Mouse (Mus musculus): Measurements from ENCODE around the gene Egf. TPM values are rescaled to one million over a fixed set of nuclear protein-coding genes. Genes with fewer than 3 reads are reported as not detected.

Egf gene
- polyA plus RNA-seq, 1 experiment from 2014 or later, result 0.54 TPM

DNA sequence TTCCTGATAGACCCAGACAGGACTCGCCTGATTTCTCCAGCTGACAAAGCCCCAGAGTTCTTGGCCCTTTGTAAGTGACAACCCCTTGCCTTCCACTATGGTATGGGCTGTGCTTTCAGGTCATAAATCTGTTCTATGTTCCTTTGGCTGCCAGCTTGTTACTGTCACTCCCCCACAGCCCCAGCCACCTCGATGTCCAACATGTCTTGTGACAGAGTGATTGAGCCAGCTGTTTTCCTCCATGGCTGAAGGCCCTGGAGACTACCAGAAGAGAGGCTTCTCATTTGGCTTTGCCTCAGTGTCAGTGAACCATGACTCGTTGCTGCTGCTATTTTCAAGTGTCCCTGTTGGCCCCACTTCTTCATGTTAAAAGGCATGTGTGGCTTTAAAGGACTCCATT is 109.7 kb downstream of the Egf start:
- Histone ChIP-seq H3K36me3 (ENCODE audit: insufficient read depth, low read length) (no peaks in the 10 kb centered on the region), H3K4me2 (replicated peaks; ENCODE audit: low read depth, low read length) (no peak overlapping the region), H3K9ac (replicated peaks; ENCODE audit: low read depth) (no peak overlapping the region), H3K4me1 (ENCODE audit: insufficient read depth, low read depth, low read length) (no peaks in the 10 kb centered on the region), H3K9me3 (ENCODE audit: low read length) (no peaks in the 10 kb centered on the region), H3K27ac (ENCODE audit: low read length) (peak overlapping the region; percentile 57; the same call in 1 of the 2 replicates), H3K27me3 (replicated peaks; ENCODE audit: insufficient read depth, low read length) (no peaks in the 10 kb centered on the region), H3K4me3 (ENCODE audit: low read depth, low read length) (no peak overlapping the region)
- 36% methylated on average over 3 of the region's 3 CpGs for WGBS
- DNase-seq (ENCODE audit: low spot score), result peak; percentile 88
- ATAC-seq, result peak; percentile 85
- peak; percentile 60 for TF ChIP-seq EP300 (IDR thresholded peaks at IDR 0.05)
- no peak for TF ChIP-seq CTCF (IDR thresholded peaks at IDR 0.05)

- H3K4me3 ChIP-seq (ENCODE audit: low read depth, low read length), result no peak overlapping the region
Observed at GRCm38 (mm10) chr3:129641621-129642020, 113.5 kb downstream of the Egf start.

GRCm38 (mm10) chr3:129640211-129641000 is 114.7 kb downstream of the Egf start:
- WGBS, result 76% methylated on average over 10 of the region's 10 CpGs
- Histone ChIP-seq H3K4me2 (replicated peaks; ENCODE audit: low read depth, low read length) (no peak overlapping the region), H3K9ac (replicated peaks; ENCODE audit: low read depth) (no peak overlapping the region), H3K9me3 (ENCODE audit: low read length) (no peaks in the 10 kb centered on the region), H3K27ac (ENCODE audit: low read length) (no peak overlapping the region), H3K4me3 (ENCODE audit: low read depth, low read length) (no peak overlapping the region), H3K4me1 (ENCODE audit: insufficient read depth, low read depth, low read length) (no peaks in the 10 kb centered on the region), H3K27me3 (replicated peaks; ENCODE audit: insufficient read depth, low read length) (no peaks in the 10 kb centered on the region), H3K36me3 (ENCODE audit: insufficient read depth, low read length) (no peaks in the 10 kb centered on the region)
- TF ChIP-seq EP300 (IDR thresholded peaks at IDR 0.05) (no peak), CTCF (IDR thresholded peaks at IDR 0.05) (no peak)
- DNase-seq (ENCODE audit: low spot score) (no peak), ATAC-seq (no peak)

More at GRCm38 (mm10) chr3:129641621-129642020, 113.5 kb downstream of the Egf start:
- H3K9me3 ChIP-seq (ENCODE audit: low read length), result no peaks in the 10 kb centered on the region
- no peak for DNase-seq (ENCODE audit: low spot score)
- no peak overlapping the region for H3K4me2 ChIP-seq (replicated peaks; ENCODE audit: low read depth, low read length)
- no peaks in the 10 kb centered on the region for H3K27me3 ChIP-seq (replicated peaks; ENCODE audit: insufficient read depth, low read length)
- H3K27ac ChIP-seq (ENCODE audit: low read length), result no peak overlapping the region
- no peak overlapping the region for H3K9ac ChIP-seq (replicated peaks; ENCODE audit: low read depth)
- no peaks in the 10 kb centered on the region for H3K4me1 ChIP-seq (ENCODE audit: insufficient read depth, low read depth, low read length)
- TF ChIP-seq EP300 (IDR thresholded peaks at IDR 0.05) (no peak), CTCF (IDR thresholded peaks at IDR 0.05) (no peak)
- no peak for ATAC-seq
- no peaks in the 10 kb centered on the region for H3K36me3 ChIP-seq (ENCODE audit: insufficient read depth, low read length)
- 90% methylated on average over 7 of the region's 7 CpGs for WGBS

DNA sequence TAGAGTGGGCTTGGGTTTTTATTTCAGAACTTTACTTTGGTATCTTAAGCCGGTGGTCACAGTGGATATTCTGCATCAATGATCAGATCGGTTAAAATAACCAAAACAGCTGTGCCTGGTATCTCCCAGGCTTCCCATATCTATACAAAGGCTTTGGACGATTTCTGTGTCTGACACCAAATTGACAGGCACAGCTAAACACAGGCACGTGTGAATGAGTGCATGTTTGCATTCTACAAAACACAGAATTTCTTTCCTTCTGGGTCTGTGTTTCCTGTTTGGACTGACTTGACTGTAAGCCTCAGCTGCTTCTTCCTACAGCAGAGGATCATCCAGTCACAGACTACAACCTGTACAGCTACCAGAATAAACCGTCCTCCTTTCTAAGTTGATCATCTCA is 115.4 kb downstream of the Egf start:
- Histone ChIP-seq H3K9ac (replicated peaks; ENCODE audit: low read depth) (no peak overlapping the region), H3K4me2 (replicated peaks; ENCODE audit: low read depth, low read length) (no peak overlapping the region), H3K9me3 (ENCODE audit: low read length) (no peaks in the 10 kb centered on the region), H3K27me3 (replicated peaks; ENCODE audit: insufficient read depth, low read length) (no peaks in the 10 kb centered on the region), H3K4me1 (ENCODE audit: insufficient read depth, low read depth, low read length) (no peaks in the 10 kb centered on the region), H3K4me3 (ENCODE audit: low read depth, low read length) (no peak overlapping the region), H3K36me3 (ENCODE audit: insufficient read depth, low read length) (no peaks in the 10 kb centered on the region), H3K27ac (ENCODE audit: low read length) (no peak overlapping the region)
- 37% methylated on average over 5 of the region's 5 CpGs for WGBS
- DNase-seq (ENCODE audit: low spot score), result no peak
- ATAC-seq, result no peak
- TF ChIP-seq CTCF (IDR thresholded peaks at IDR 0.05) (no peak), EP300 (IDR thresholded peaks at IDR 0.05) (no peak)

- DNase-seq (ENCODE audit: low spot score) (peak; percentile 61), ATAC-seq (peak; percentile 67)
- H3K4me3 ChIP-seq (ENCODE audit: low read depth, low read length), result no peak overlapping the region
- H3K27me3 ChIP-seq (replicated peaks; ENCODE audit: insufficient read depth, low read length), result no peaks in the 10 kb centered on the region
- H3K36me3 ChIP-seq (ENCODE audit: insufficient read depth, low read length), result no peaks in the 10 kb centered on the region
- 73% methylated on average over 6 of the region's 6 CpGs for WGBS
- no peaks in the 10 kb centered on the region for H3K4me1 ChIP-seq (ENCODE audit: insufficient read depth, low read depth, low read length)
- TF ChIP-seq EP300 (IDR thresholded peaks at IDR 0.05) (no peak), CTCF (IDR thresholded peaks at IDR 0.05) (no peak)
- H3K4me2 ChIP-seq (replicated peaks; ENCODE audit: low read depth, low read length), result no peak overlapping the region
- no peaks in the 10 kb centered on the region for H3K9me3 ChIP-seq (ENCODE audit: low read length)
- H3K9ac ChIP-seq (replicated peaks; ENCODE audit: low read depth), result no peak overlapping the region
- no peak overlapping the region for H3K27ac ChIP-seq (ENCODE audit: low read length)
Observed at GRCm38 (mm10) chr3:129637446-129637845, 117.7 kb downstream of the Egf start.

DNA sequence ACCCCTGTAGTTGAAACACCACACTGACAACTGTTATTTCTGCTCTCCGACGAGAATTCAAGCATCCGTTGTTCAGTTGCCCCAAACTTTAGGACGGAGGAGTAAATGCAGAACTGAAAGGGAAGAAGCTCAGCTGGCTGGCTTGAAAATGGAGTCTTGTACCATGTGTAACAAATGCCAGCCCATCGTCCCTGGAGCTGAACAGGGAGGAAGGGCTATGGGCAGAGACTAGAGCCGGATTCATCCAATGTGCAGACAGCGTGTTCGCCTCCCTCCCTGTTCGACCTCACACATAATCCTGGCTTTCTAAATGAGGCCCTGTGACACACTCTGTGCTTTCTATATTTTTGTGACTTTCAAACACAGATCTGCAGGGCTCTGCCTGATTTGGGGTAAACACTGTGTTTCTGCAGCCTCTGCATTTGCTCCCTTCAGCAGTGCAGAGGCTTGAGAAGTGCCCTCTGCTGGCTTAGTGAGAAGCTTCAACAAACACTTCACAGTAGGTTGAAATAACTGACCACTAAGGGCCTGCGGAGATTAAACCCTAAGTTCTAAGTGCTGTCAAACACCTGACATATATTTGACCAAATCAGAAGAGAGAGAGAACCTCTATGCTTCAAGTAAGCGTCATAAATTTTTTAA is 120.7 kb downstream of the Egf start:
- no peak overlapping the region for H3K4me3 ChIP-seq (ENCODE audit: low read depth, low read length)
- no peaks in the 10 kb centered on the region for H3K36me3 ChIP-seq (ENCODE audit: insufficient read depth, low read length)
- no peak overlapping the region for H3K4me2 ChIP-seq (replicated peaks; ENCODE audit: low read depth, low read length)
- DNase-seq (ENCODE audit: low spot score) (peak; percentile 65), ATAC-seq (peak; percentile 63)
- no peak overlapping the region for H3K27ac ChIP-seq (ENCODE audit: low read length)
- no peaks in the 10 kb centered on the region for H3K9me3 ChIP-seq (ENCODE audit: low read length)
- H3K4me1 ChIP-seq (ENCODE audit: insufficient read depth, low read depth, low read length), result no peaks in the 10 kb centered on the region
- H3K9ac ChIP-seq (replicated peaks; ENCODE audit: low read depth), result no peak overlapping the region
- TF ChIP-seq CTCF (IDR thresholded peaks at IDR 0.05), result peak; percentile 74
- no peak for TF ChIP-seq EP300 (IDR thresholded peaks at IDR 0.05)
- no peaks in the 10 kb centered on the region for H3K27me3 ChIP-seq (replicated peaks; ENCODE audit: insufficient read depth, low read length)
- WGBS, result 78% methylated on average over 11 of the region's 11 CpGs
